Mouse (Mus musculus): ENCODE data around the gene Lmna. TPM values are rescaled to one million over a fixed set of nuclear protein-coding genes. Genes with fewer than 3 reads are reported as not detected.

The Lmna gene
- total and polyA plus RNA-seq, 3 experiments = 128 to 388 (median 302) TPM

GRCm38 (mm10) chr3:88467116-88467824 lies 42.5 kb downstream of the Lmna start:
- Histone ChIP-seq H3K79me2 (ENCODE audit: control insufficient read depth, insufficient read depth, low read length, poor library complexity) (no peaks in the 10 kb centered on the region), H3K36me3 (ENCODE audit: control insufficient read depth in 1 of 2, insufficient read depth in 2 of 2, low read length in 2 of 2) (0 out of 4 replicates have a peak, but pooled peaks cover 0 to 3% of the 10 kb centered on the region in 2 experiments), H3K27ac (ENCODE audit: control insufficient read depth, low read depth, low read length) (no peak overlapping the region), H3K4me1 (ENCODE audit: control insufficient read depth in 1 of 2, insufficient read depth in 2 of 2, low read length in 2 of 2) (peaks cover 0 to 12% of the 10 kb centered on the region in 2 experiments; a peak in 2 of 4 replicates), H3K4me3 (ENCODE audit: control insufficient read depth in 1 of 2, insufficient read depth in 1 of 2, low read depth in 2 of 2, low read length in 2 of 2) (no peak overlapping the region), H3K27me3 (ENCODE audit: control insufficient read depth in 1 of 2, insufficient read depth in 2 of 2, low read length in 2 of 2) (no peaks in the 10 kb centered on the region), H3K9ac (ENCODE audit: control insufficient read depth, low read depth, low read length, poor library complexity, severe bottlenecking) (peak overlapping the region; percentile 59), H3K9me3 (replicated peaks; ENCODE audit: insufficient read depth, low read length) (no peaks in the 10 kb centered on the region)
- peak; percentile 94 for DNase-seq (ENCODE audit: low read depth, low spot score)
- TF ChIP-seq MAZ (IDR thresholded peaks at IDR 0.05; ENCODE audit: low read depth, low read length) = no peak
- 0 out of 2 replicates have a peak, but pooled peaks have one; percentile 28 for TF ChIP-seq TBP (IDR thresholded peaks at IDR 0.05; ENCODE audit: low read depth, low read length)
- peak; percentile 98 for TF ChIP-seq ZC3H11A (IDR thresholded peaks at IDR 0.05; ENCODE audit: low read depth, low read length)
- TF ChIP-seq CTCF (IDR thresholded peaks at IDR 0.05 in 2 of 3, conservative IDR thresholded peaks at IDR 0.05 in 1 of 3; ENCODE audit: control insufficient read depth in 1 of 3, insufficient read depth in 1 of 3, low read depth in 2 of 3, low read length in 3 of 3, poor library complexity in 1 of 3, severe bottlenecking in 1 of 3) = peak; percentile 96 to 99 (median 98)
- no peak for TF ChIP-seq POLR2AphosphoS5 (IDR thresholded peaks at IDR 0.05; ENCODE audit: borderline replicate concordance, low read depth, low read length)
- peak; percentile 99 for TF ChIP-seq SMC3 (IDR thresholded peaks at IDR 0.05; ENCODE audit: low read depth, low read length)
- TF ChIP-seq RAD21 (IDR thresholded peaks at IDR 0.05; ENCODE audit: low read depth, low read length) = peak; percentile 98
- peak; percentile 5; the same call in 1 of the 2 replicates for TF ChIP-seq GATA1 (IDR thresholded peaks at IDR 0.05; ENCODE audit: low read depth, low read length)
- 0 out of 2 replicates have a peak, but pooled peaks have one; percentile 14 for TF ChIP-seq MYC (IDR thresholded peaks at IDR 0.05; ENCODE audit: low read depth, low read length)
- no peak for TF ChIP-seq GABPA (IDR thresholded peaks at IDR 0.05; ENCODE audit: low read depth, low read length)
- TF ChIP-seq USF1 (IDR thresholded peaks at IDR 0.05; ENCODE audit: low read depth, low read length) = no peak

DNA sequence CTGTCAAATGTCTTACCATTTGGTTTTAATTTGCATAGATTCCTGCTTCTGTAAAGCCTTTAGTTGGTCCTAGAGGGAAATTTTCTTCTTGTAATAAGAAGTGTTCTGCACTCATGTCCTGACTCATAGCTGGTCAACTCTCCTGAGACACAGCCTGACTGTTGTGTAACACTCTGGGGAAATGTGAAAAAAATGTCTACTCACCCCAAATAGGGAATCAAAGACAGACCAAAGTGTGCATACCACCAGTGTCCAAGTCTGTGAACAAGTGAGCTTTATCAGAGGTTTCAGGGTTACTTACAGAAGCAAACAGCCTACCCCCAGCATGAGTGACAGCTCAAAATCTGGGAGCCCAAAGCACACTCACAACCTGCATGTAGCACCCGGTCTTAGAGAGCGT lies 44.6 kb downstream of the Lmna start:
- Histone ChIP-seq H3K27me3 (ENCODE audit: control insufficient read depth in 1 of 2, insufficient read depth in 2 of 2, low read length in 2 of 2) (no peaks in the 10 kb centered on the region), H3K9ac (ENCODE audit: control insufficient read depth, low read depth, low read length, poor library complexity, severe bottlenecking) (no peak overlapping the region), H3K4me1 (ENCODE audit: control insufficient read depth in 1 of 2, insufficient read depth in 2 of 2, low read length in 2 of 2) (peaks cover 0 to 14% of the 10 kb centered on the region in 2 experiments; a peak in 2 of 4 replicates), H3K27ac (ENCODE audit: control insufficient read depth, low read depth, low read length) (no peak overlapping the region), H3K4me3 (ENCODE audit: control insufficient read depth in 1 of 2, insufficient read depth in 1 of 2, low read depth in 2 of 2, low read length in 2 of 2) (no peak overlapping the region), H3K79me2 (ENCODE audit: control insufficient read depth, insufficient read depth, low read length, poor library complexity) (no peaks in the 10 kb centered on the region), H3K9me3 (replicated peaks; ENCODE audit: insufficient read depth, low read length) (no peaks in the 10 kb centered on the region), H3K36me3 (ENCODE audit: control insufficient read depth in 1 of 2, insufficient read depth in 2 of 2, low read length in 2 of 2) (0 out of 4 replicates have a peak, but pooled peaks cover 0 to 3% of the 10 kb centered on the region in 2 experiments)
- no peak for TF ChIP-seq BHLHE40 (IDR thresholded peaks at IDR 0.05; ENCODE audit: borderline replicate concordance, low read depth, low read length)
- TF ChIP-seq SMC3 (IDR thresholded peaks at IDR 0.05; ENCODE audit: low read depth, low read length) = no peak
- TF ChIP-seq NELFE (IDR thresholded peaks at IDR 0.05; ENCODE audit: low read depth, low read length) = no peak
- no peak for TF ChIP-seq ZNF384 (IDR thresholded peaks at IDR 0.05; ENCODE audit: low read depth, low read length)
- TF ChIP-seq UBTF (IDR thresholded peaks at IDR 0.05; ENCODE audit: borderline replicate concordance, insufficient read depth, low read depth, low read length) = no peak
- TF ChIP-seq MXI1 (IDR thresholded peaks at IDR 0.05; ENCODE audit: low read depth, low read length) = no peak
- no peak for TF ChIP-seq E2F4 (IDR thresholded peaks at IDR 0.05; ENCODE audit: borderline replicate concordance, low read depth, low read length)
- DNase-seq (ENCODE audit: low read depth, low spot score) = no peak

Data from MEL (cell line).